Comparison of ENCODE assay signal across 21 mouse cellular contexts in the genomic region with DNA sequence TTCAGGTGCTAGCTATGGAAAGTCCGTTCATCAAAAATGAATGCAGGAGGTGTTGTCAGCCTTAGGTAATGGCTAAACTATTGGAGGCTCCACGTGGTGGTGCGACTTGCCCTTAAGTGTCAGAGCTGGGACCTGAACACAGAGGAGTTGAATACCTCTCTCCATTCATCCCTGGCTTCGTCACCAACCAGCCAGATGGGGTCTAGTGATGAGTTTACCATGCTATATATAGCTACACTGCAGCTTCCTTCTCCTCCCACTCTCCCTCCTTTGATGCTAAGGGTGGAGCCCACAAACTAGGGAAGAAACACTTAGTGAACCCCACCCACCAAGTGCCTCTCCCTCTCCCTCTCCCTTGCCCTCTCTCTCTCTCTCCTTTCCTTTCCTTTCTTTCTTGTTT. TPM values are rescaled to one million over a fixed set of nuclear protein-coding genes. Genes with fewer than 3 reads are reported as not detected.
DNase-seq lines count a peak whose midpoint lies in the region; ATAC-seq and TF ChIP-seq lines count a peak whose summit lies in the region.
"Had no signal": no experiment of that assay in that cellular context is flagged by ENCODE, and none has a peak within 500 bp of the region (broad histone marks: within the 10 kb centered on the region; RNA-seq: fewer than 3 reads in every experiment).

No protein-coding gene starts in this region.

- no peak for TF ChIP-seq CTCF in hindbrain, postnatal 0 days (IDR thresholded peaks at IDR 0.05; ENCODE audit: low read depth)

- peaks cover 3% of the 10 kb centered on the region; the same call in 1 of the 2 replicates for H3K36me3 ChIP-seq in liver, embryonic 12.5 days
- no peaks in the 10 kb centered on the region for H3K36me3 ChIP-seq in stomach, embryonic 16.5 days (ENCODE audit: control insufficient read depth, insufficient read depth, low read length)
- no peaks in the 10 kb centered on the region for H3K36me3 ChIP-seq in hindbrain, postnatal 0 days (ENCODE audit: insufficient read depth, low read length)
- no peaks in the 10 kb centered on the region for H3K36me3 ChIP-seq in kidney, embryonic 16.5 days (ENCODE audit: insufficient read depth, low read length)
- H3K36me3 ChIP-seq: midbrain, embryonic 12.5 days had no signal

- peak; percentile 87 for DNase-seq in heart, adult 11 months
- no peak for DNase-seq in heart, adult 18-20 months
- peak; percentile 72 for DNase-seq in MEL-GATA-1-ER (ENCODE audit: extremely low read depth, low read depth)
- DNase-seq in ovary, postnatal 10 days (ENCODE audit: low spot score), result no peak
- no peak for DNase-seq in hindbrain, postnatal 0 days (ENCODE audit: low spot score)
- DNase-seq: forebrain, postnatal 0 days; gastrocnemius, postnatal 36 days; heart, postnatal 14 days; lung, postnatal 10 days had no signal

- peaks cover 4% of the 10 kb centered on the region for H3K9me3 ChIP-seq in liver, embryonic 12.5 days (replicated peaks)
- peaks cover 4% of the 10 kb centered on the region for H3K9me3 ChIP-seq in stomach, embryonic 16.5 days (replicated peaks; ENCODE audit: control insufficient read depth, low read length)
- H3K9me3 ChIP-seq in hindbrain, postnatal 0 days (ENCODE audit: low read length), result no peaks in the 10 kb centered on the region
- no peaks in the 10 kb centered on the region for H3K9me3 ChIP-seq in kidney, embryonic 16.5 days (ENCODE audit: low read length)
- H3K9me3 ChIP-seq: midbrain, embryonic 12.5 days had no signal

- H3K9ac ChIP-seq in liver, embryonic 12.5 days, result no peak overlapping the region
- no peak overlapping the region for H3K9ac ChIP-seq in stomach, embryonic 16.5 days (ENCODE audit: low read length)
- H3K9ac ChIP-seq in hindbrain, postnatal 0 days (replicated peaks; ENCODE audit: low read length), result no peak overlapping the region
- H3K9ac ChIP-seq in kidney, embryonic 16.5 days (replicated peaks; ENCODE audit: low read length), result no peak overlapping the region
- H3K9ac ChIP-seq: forebrain, postnatal 0 days; midbrain, embryonic 12.5 days had no signal

- peaks cover 53% of the 10 kb centered on the region for H3K4me1 ChIP-seq in liver, embryonic 12.5 days
- peaks cover 12% of the 10 kb centered on the region for H3K4me1 ChIP-seq in stomach, embryonic 16.5 days (ENCODE audit: control insufficient read depth, insufficient read depth, low read length)
- H3K4me1 ChIP-seq in hindbrain, postnatal 0 days (ENCODE audit: insufficient read depth, low read length), result no peaks in the 10 kb centered on the region
- peaks cover 4% of the 10 kb centered on the region; the same call in 1 of the 2 replicates for H3K4me1 ChIP-seq in kidney, embryonic 16.5 days (ENCODE audit: insufficient read depth, low read length)
- H3K4me1 ChIP-seq: midbrain, embryonic 12.5 days had no signal

- H3K4me3 ChIP-seq in liver, embryonic 12.5 days, result no peak overlapping the region
- H3K4me3 ChIP-seq in stomach, embryonic 16.5 days (replicated peaks; ENCODE audit: low read length), result no peak overlapping the region
- no peak overlapping the region for H3K4me3 ChIP-seq in hindbrain, postnatal 0 days (ENCODE audit: low read length)
- H3K4me3 ChIP-seq in kidney, embryonic 16.5 days (ENCODE audit: low read length), result no peak overlapping the region
- H3K4me3 ChIP-seq: midbrain, embryonic 12.5 days had no signal

- 42% methylated on average over 4 of the region's 4 CpGs for WGBS in liver, embryonic 12.5 days (ENCODE audit: insufficient replicate concordance)
- 56% methylated on average over 4 of the region's 4 CpGs for WGBS in stomach, embryonic 16.5 days
- WGBS in hindbrain, postnatal 0 days, result 79% methylated on average over 4 of the region's 4 CpGs
- 57% methylated on average over 4 of the region's 4 CpGs for WGBS in kidney, embryonic 16.5 days

- ATAC-seq in liver, embryonic 12.5 days, result peak; percentile 87
- peak; percentile 57; the same call in 1 of the 2 replicates for ATAC-seq in stomach, embryonic 16.5 days (ENCODE audit: insufficient read depth, low FRiP score)
- no peak for ATAC-seq in hindbrain, postnatal 0 days
- ATAC-seq in kidney, embryonic 16.5 days (ENCODE audit: low FRiP score, low TSS enrichment), result no peak
- ATAC-seq: forebrain, postnatal 0 days had no signal

- H3K27ac ChIP-seq in liver, embryonic 12.5 days, result no peak overlapping the region
- no peak overlapping the region for H3K27ac ChIP-seq in stomach, embryonic 16.5 days (ENCODE audit: low read length)
- H3K27ac ChIP-seq in hindbrain, postnatal 0 days, result no peak overlapping the region
- H3K27ac ChIP-seq in kidney, embryonic 16.5 days (ENCODE audit: low read length), result no peak overlapping the region
- H3K27ac ChIP-seq: kidney, postnatal 0 days; midbrain, embryonic 12.5 days had no signal

- no peaks in the 10 kb centered on the region for H3K27me3 ChIP-seq in liver, embryonic 12.5 days (replicated peaks)
- no peaks in the 10 kb centered on the region for H3K27me3 ChIP-seq in stomach, embryonic 16.5 days (ENCODE audit: control insufficient read depth, insufficient read depth, low read length)
- H3K27me3 ChIP-seq in hindbrain, postnatal 0 days (ENCODE audit: insufficient read depth, low read length), result no peaks in the 10 kb centered on the region
- H3K27me3 ChIP-seq in kidney, embryonic 16.5 days (ENCODE audit: insufficient read depth, low read length), result no peaks in the 10 kb centered on the region
- H3K27me3 ChIP-seq: midbrain, embryonic 12.5 days had no signal

- peak overlapping the region; percentile 31 for H3K4me2 ChIP-seq in liver, embryonic 12.5 days
- H3K4me2 ChIP-seq in stomach, embryonic 16.5 days (ENCODE audit: low read depth, low read length), result no peak overlapping the region
- no peak overlapping the region for H3K4me2 ChIP-seq in hindbrain, postnatal 0 days (ENCODE audit: low read depth, low read length)
- no peak overlapping the region for H3K4me2 ChIP-seq in kidney, embryonic 16.5 days (replicated peaks; ENCODE audit: low read depth, low read length)
- H3K4me2 ChIP-seq: midbrain, embryonic 12.5 days had no signal

RNA-seq across cellular contexts. Expression of a gene that starts 43.5 kb away (rescaled TPM):
- 10 to 100 TPM in 1 of 2 experiments, not detected in 1; 80.4 TPM for total RNA-seq in heart, adult 18-20 months (2021)
- polyA plus RNA-seq in liver, embryonic 12.5 days (2016; fragmentation: Nextera tagmentation; extraction: Ambion mirVana), result not detected in 2 replicates
- 0.75 and 1.3 TPM in 2 replicates for polyA plus RNA-seq in stomach, embryonic 16.5 days (2015; fragmentation: Nextera tagmentation; extraction: Ambion mirVana)
- not detected in 2 replicates for total RNA-seq in hindbrain, postnatal 0 days (2014; rRNA removed)
- polyA plus RNA-seq in hindbrain, postnatal 0 days (2015; fragmentation: Nextera tagmentation; extraction: Ambion mirVana), result not detected in 2 replicates
- 0.76 TPM in 1 of 2 replicates, not detected in the other for polyA plus RNA-seq in kidney, embryonic 16.5 days (2015; fragmentation: Nextera tagmentation; extraction: Ambion mirVana)
- total RNA-seq: adrenal gland, adult 18-20 months; ES-E14; forebrain, postnatal 0 days; gastrocnemius, postnatal 36 days; layer of hippocampus, postnatal 25 days had no signal
- polyA plus RNA-seq: cortical plate, adult 2 months; forebrain, postnatal 0 days; intestine, embryonic 14.5 days; kidney, postnatal 0 days; limb, embryonic 11.5 days; midbrain, embryonic 12.5 days; neural tube, embryonic 11.5 days had no signal

RNA-seq across cellular contexts. Expression of a gene that starts 55.2 kb away (rescaled TPM):
- total RNA-seq in heart, adult 18-20 months (2021), result 100 to 1,000 TPM; 341 to 356 TPM
- 1.8 and 2.0 TPM in 2 replicates for polyA plus RNA-seq in liver, embryonic 12.5 days (2016; fragmentation: Nextera tagmentation; extraction: Ambion mirVana)
- polyA plus RNA-seq in stomach, embryonic 16.5 days (2015; fragmentation: Nextera tagmentation; extraction: Ambion mirVana), result 46.4 and 48.3 TPM in 2 replicates
- 11.2 and 11.7 TPM in 2 replicates for total RNA-seq in hindbrain, postnatal 0 days (2014; rRNA removed)
- 5.7 and 6.1 TPM in 2 replicates for polyA plus RNA-seq in hindbrain, postnatal 0 days (2015; fragmentation: Nextera tagmentation; extraction: Ambion mirVana)
- 14.0 and 14.4 TPM in 2 replicates for polyA plus RNA-seq in kidney, embryonic 16.5 days (2015; fragmentation: Nextera tagmentation; extraction: Ambion mirVana)

Comparison
In these comparisons a context has a peak if more than half of its experiments do, and no peak if none do; other contexts are left out.
1. DNase-seq: peak in heart, adult 11 months (single experiment) and MEL-GATA-1-ER (single experiment); none in heart, adult 18-20 months (0 of 2), ovary, postnatal 10 days (single experiment) and hindbrain, postnatal 0 days (single experiment).
2. ATAC-seq: peak in liver, embryonic 12.5 days (single experiment) and stomach, embryonic 16.5 days (single experiment); none in hindbrain, postnatal 0 days (single experiment) and kidney, embryonic 16.5 days (single experiment).